Mouse (Mus musculus): ENCODE data around the gene Lalba. TPM values are rescaled to one million over a fixed set of nuclear protein-coding genes. Genes with fewer than 3 reads are reported as not detected.
"Not testable (repeated sequence)": the region's sequence is repeated elsewhere in the genome, so short reads cannot be mapped to it uniquely, and the experiment has no call there.

The Lalba gene
- polyA plus RNA-seq (2014; fragmentation: Nextera tagmentation; extraction: Ambion mirVana): not detected in 2 replicates

- Histone ChIP-seq H3K9ac (ENCODE audit: low read length) (no peak within 1 kb of the TSS), H3K27me3 (replicated peaks; ENCODE audit: control insufficient read depth, insufficient read depth, low read length) (no peaks in the 10 kb centered on the region), H3K27ac (ENCODE audit: low read depth, low read length) (no peak within 1 kb of the TSS), H3K9me3 (replicated peaks; ENCODE audit: control insufficient read depth, low read length) (no peaks in the 10 kb centered on the region), H3K4me1 (ENCODE audit: control insufficient read depth, insufficient read depth, low read length) (no peaks in the 10 kb centered on the region), H3K36me3 (ENCODE audit: control insufficient read depth, insufficient read depth, low read length) (no peaks in the 10 kb centered on the region), H3K4me2 (ENCODE audit: low read length) (no peak within 1 kb of the TSS), H3K4me3 (ENCODE audit: low read depth, low read length) (no peak within 1 kb of the TSS)
- ATAC-seq (no peak), DNase-seq (ENCODE audit: low spot score) (no peak)
- WGBS: 69% methylated on average over 3 of the region's 3 CpGs
These were observed at the start of gene Lalba for GRCm38 (mm10) chr15:98482701-98483100. Lalba (minus strand) TSS chr15:98482721.

- Histone ChIP-seq H3K36me3 (ENCODE audit: control insufficient read depth, insufficient read depth, low read length) (peaks cover 51% of the 10 kb centered on the region), H3K4me2 (ENCODE audit: low read length) (peak overlapping the region; percentile 91), H3K4me1 (ENCODE audit: control insufficient read depth, insufficient read depth, low read length) (peaks cover 11% of the 10 kb centered on the region; the same call in 1 of the 2 replicates), H3K27ac (ENCODE audit: low read depth, low read length) (no peak overlapping the region), H3K4me3 (ENCODE audit: low read depth, low read length) (peak overlapping the region; percentile 84), H3K9me3 (replicated peaks; ENCODE audit: control insufficient read depth, low read length) (no peaks in the 10 kb centered on the region), H3K9ac (ENCODE audit: low read length) (peak overlapping the region; percentile 94), H3K27me3 (replicated peaks; ENCODE audit: control insufficient read depth, insufficient read depth, low read length) (no peaks in the 10 kb centered on the region)
- no peak for ATAC-seq
- WGBS: 40% methylated on average over 5 of the region's 5 CpGs
- no peak for DNase-seq (ENCODE audit: low spot score)
These were observed 49.8 kb upstream of the Lalba start for GRCm38 (mm10) chr15:98532281-98532680.

DNA sequence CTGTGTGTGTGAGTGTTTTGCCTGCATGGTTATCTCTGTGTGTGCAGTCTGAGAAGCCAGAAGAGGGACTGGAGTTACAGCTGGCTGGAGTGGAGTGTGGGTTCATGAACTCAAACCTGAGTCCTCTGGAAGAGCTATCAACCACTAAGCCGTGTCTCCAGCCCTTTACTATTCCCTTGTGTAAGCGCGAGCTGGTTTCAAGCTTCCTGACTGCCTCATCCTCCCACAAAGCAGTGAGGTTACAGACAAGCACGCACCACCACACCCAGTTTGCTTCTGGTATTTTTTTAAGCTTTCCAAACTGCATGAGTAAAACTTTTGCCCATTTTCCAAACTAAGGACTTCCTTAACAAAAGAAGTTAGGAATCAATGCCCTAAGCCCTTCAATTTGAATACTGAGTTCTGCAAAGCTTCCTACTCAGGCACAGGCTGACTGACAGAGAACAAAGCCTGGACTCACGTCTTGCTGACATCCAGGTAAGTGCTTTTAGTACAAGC is 45.6 kb upstream of the Lalba start:
- no peaks in the 10 kb centered on the region for H3K27me3 ChIP-seq (replicated peaks; ENCODE audit: control insufficient read depth, insufficient read depth, low read length)
- ATAC-seq (no peak), DNase-seq (ENCODE audit: low spot score) (no peak)
- no peaks in the 10 kb centered on the region for H3K9me3 ChIP-seq (replicated peaks; ENCODE audit: control insufficient read depth, low read length)
- peaks cover 89% of the 10 kb centered on the region for H3K36me3 ChIP-seq (ENCODE audit: control insufficient read depth, insufficient read depth, low read length)
- no peak overlapping the region for H3K9ac ChIP-seq (ENCODE audit: low read length)
- peaks cover 11% of the 10 kb centered on the region; the same call in 1 of the 2 replicates for H3K4me1 ChIP-seq (ENCODE audit: control insufficient read depth, insufficient read depth, low read length)
- H3K4me3 ChIP-seq (ENCODE audit: low read depth, low read length): no peak overlapping the region
- H3K27ac ChIP-seq (ENCODE audit: low read depth, low read length): no peak overlapping the region
- WGBS: 86% methylated on average over 5 of the region's 5 CpGs
- H3K4me2 ChIP-seq (ENCODE audit: low read length): no peak overlapping the region

- ATAC-seq: no peak
- H3K27ac ChIP-seq (ENCODE audit: low read depth, low read length): no peak overlapping the region
- H3K27me3 ChIP-seq (replicated peaks; ENCODE audit: control insufficient read depth, insufficient read depth, low read length): no peaks in the 10 kb centered on the region
- no peak overlapping the region for H3K4me3 ChIP-seq (ENCODE audit: low read depth, low read length)
- no peak for DNase-seq (ENCODE audit: low spot score)
- peaks cover 94% of the 10 kb centered on the region for H3K36me3 ChIP-seq (ENCODE audit: control insufficient read depth, insufficient read depth, low read length)
- no peak overlapping the region for H3K9ac ChIP-seq (ENCODE audit: low read length)
- H3K4me2 ChIP-seq (ENCODE audit: low read length): no peak overlapping the region
- H3K9me3 ChIP-seq (replicated peaks; ENCODE audit: control insufficient read depth, low read length): no peaks in the 10 kb centered on the region
- 97% methylated on average over 5 of the region's 5 CpGs for WGBS
- H3K4me1 ChIP-seq (ENCODE audit: control insufficient read depth, insufficient read depth, low read length): peaks cover 4% of the 10 kb centered on the region; the same call in 1 of the 2 replicates
These were observed 44.7 kb upstream of the Lalba start for GRCm38 (mm10) chr15:98527056-98527771.

GRCm38 (mm10) chr15:98526057-98526456 is 43.5 kb upstream of the Lalba start:
- 51% methylated on average over 5 of the region's 5 CpGs for WGBS
- H3K36me3 ChIP-seq (ENCODE audit: control insufficient read depth, insufficient read depth, low read length): peaks cover 96% of the 10 kb centered on the region
- no peak overlapping the region for H3K4me2 ChIP-seq (ENCODE audit: low read length)
- ATAC-seq: no peak
- no peaks in the 10 kb centered on the region for H3K4me1 ChIP-seq (ENCODE audit: control insufficient read depth, insufficient read depth, low read length)
- H3K9ac ChIP-seq (ENCODE audit: low read length): no peak overlapping the region
- DNase-seq (ENCODE audit: low spot score): peak; percentile 30
- H3K4me3 ChIP-seq (ENCODE audit: low read depth, low read length): no peak overlapping the region
- H3K27ac ChIP-seq (ENCODE audit: low read depth, low read length): no peak overlapping the region
- no peaks in the 10 kb centered on the region for H3K9me3 ChIP-seq (replicated peaks; ENCODE audit: control insufficient read depth, low read length)
- no peaks in the 10 kb centered on the region for H3K27me3 ChIP-seq (replicated peaks; ENCODE audit: control insufficient read depth, insufficient read depth, low read length)

- Histone ChIP-seq H3K4me1 (ENCODE audit: control insufficient read depth, insufficient read depth, low read length) (no peaks in the 10 kb centered on the region), H3K27me3 (replicated peaks; ENCODE audit: control insufficient read depth, insufficient read depth, low read length) (no peaks in the 10 kb centered on the region), H3K9ac (ENCODE audit: low read length) (no peak overlapping the region), H3K4me3 (ENCODE audit: low read depth, low read length) (no peak overlapping the region), H3K36me3 (ENCODE audit: control insufficient read depth, insufficient read depth, low read length) (peaks cover 85% of the 10 kb centered on the region), H3K4me2 (ENCODE audit: low read length) (no peak overlapping the region), H3K9me3 (replicated peaks; ENCODE audit: control insufficient read depth, low read length) (no peaks in the 10 kb centered on the region), H3K27ac (ENCODE audit: low read depth, low read length) (no peak overlapping the region)
- DNase-seq (ENCODE audit: low spot score): no peak
- no peak for ATAC-seq
- WGBS: 93% methylated on average over 3 of the region's 3 CpGs
These were observed 38.7 kb upstream of the Lalba start for GRCm38 (mm10) chr15:98521245-98521644.

- Histone ChIP-seq H3K36me3 (ENCODE audit: control insufficient read depth, insufficient read depth, low read length) (peaks cover 52% of the 10 kb centered on the region), H3K9me3 (replicated peaks; ENCODE audit: control insufficient read depth, low read length) (no peaks in the 10 kb centered on the region), H3K4me3 (ENCODE audit: low read depth, low read length) (no peak overlapping the region), H3K9ac (ENCODE audit: low read length) (no peak overlapping the region), H3K27ac (ENCODE audit: low read depth, low read length) (no peak overlapping the region), H3K4me1 (ENCODE audit: control insufficient read depth, insufficient read depth, low read length) (no peaks in the 10 kb centered on the region), H3K27me3 (replicated peaks; ENCODE audit: control insufficient read depth, insufficient read depth, low read length) (no peaks in the 10 kb centered on the region), H3K4me2 (ENCODE audit: low read length) (no peak overlapping the region)
- ATAC-seq (no peak), DNase-seq (ENCODE audit: low spot score) (peak; percentile 55)
- 69% methylated on average over 16 of the region's 16 CpGs for WGBS
These were observed 35.1 kb upstream of the Lalba start for GRCm38 (mm10) chr15:98517380-98518355.

DNA sequence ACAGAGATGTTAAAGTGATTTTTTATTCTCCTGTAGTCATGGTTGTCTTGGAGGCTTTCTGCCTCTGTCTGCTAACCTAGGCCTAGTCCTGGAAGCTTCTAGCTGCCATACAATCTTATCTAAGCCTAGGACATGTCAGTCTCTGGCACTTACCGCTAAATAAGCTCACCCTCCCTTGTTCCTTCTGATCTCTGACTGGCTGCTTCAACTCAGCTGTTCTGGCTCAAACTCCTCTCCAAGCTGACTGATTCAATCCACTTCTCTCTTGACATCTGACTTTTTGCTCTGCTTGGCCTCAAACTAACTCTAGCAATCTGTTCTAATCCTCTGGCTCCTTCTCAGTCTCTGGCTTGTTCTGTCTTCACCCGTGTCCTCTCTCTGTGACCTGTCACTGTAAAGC is 32.3 kb upstream of the Lalba start:
- H3K27me3 ChIP-seq (replicated peaks; ENCODE audit: control insufficient read depth, insufficient read depth, low read length); H3K9me3 ChIP-seq (replicated peaks; ENCODE audit: control insufficient read depth, low read length); ATAC-seq; H3K9ac ChIP-seq (ENCODE audit: low read length); DNase-seq (ENCODE audit: low spot score); H3K4me3 ChIP-seq (ENCODE audit: low read depth, low read length); H3K4me2 ChIP-seq (ENCODE audit: low read length); H3K4me1 ChIP-seq (ENCODE audit: control insufficient read depth, insufficient read depth, low read length); H3K27ac ChIP-seq (ENCODE audit: low read depth, low read length): not testable (repeated sequence)
- peaks cover 23% of the 10 kb centered on the region for H3K36me3 ChIP-seq (ENCODE audit: control insufficient read depth, insufficient read depth, low read length)
- 87% methylated on average over 2 of the region's 2 CpGs for WGBS

All from forebrain, embryonic 14.5 days (tissue).